Mouse (Mus musculus): ENCODE measurements around the gene Baz2b. TPM values are rescaled to one million over a fixed set of nuclear protein-coding genes. Genes with fewer than 3 reads are reported as not detected.
"Not testable (repeated sequence)": the region's sequence is repeated elsewhere in the genome, so short reads cannot be mapped to it uniquely, and the experiment has no call there.

Baz2b gene
- polyA plus RNA-seq, 1 experiment from 2014 or later: 22.1 TPM

GRCm38 (mm10) chr2:60152481-60152880 lies 57.2 kb downstream of the Baz2b start:
- ATAC-seq: no peak
- Histone ChIP-seq H3K4me1 (peaks cover 5% of the 10 kb centered on the region), H3K4me2 (no peak overlapping the region), H3K27me3 (replicated peaks) (no peaks in the 10 kb centered on the region), H3K36me3 (no peaks in the 10 kb centered on the region), H3K9me3 (replicated peaks) (no peaks in the 10 kb centered on the region), H3K4me3 (no peak overlapping the region), H3K9ac (no peak overlapping the region), H3K27ac (no peak overlapping the region)
- WGBS (ENCODE audit: insufficient replicate concordance): 73% methylated on average over 2 of the region's 2 CpGs

- H3K36me3 ChIP-seq: no peaks in the 10 kb centered on the region
- ATAC-seq: no peak
- H3K4me3 ChIP-seq: no peak overlapping the region
- no peaks in the 10 kb centered on the region for H3K27me3 ChIP-seq (replicated peaks)
- no peak overlapping the region for H3K9ac ChIP-seq
- WGBS (ENCODE audit: insufficient replicate concordance): 75% methylated on average over 5 of the region's 5 CpGs
- no peak overlapping the region for H3K4me2 ChIP-seq
- H3K9me3 ChIP-seq (replicated peaks): no peaks in the 10 kb centered on the region
- H3K27ac ChIP-seq: no peak overlapping the region
- H3K4me1 ChIP-seq: peaks cover 19% of the 10 kb centered on the region
Observed at GRCm38 (mm10) chr2:60148651-60149050, 61.0 kb downstream of the Baz2b start.

GRCm38 (mm10) chr2:60147428-60147827 lies 62.2 kb downstream of the Baz2b start:
- H3K36me3 ChIP-seq: no peaks in the 10 kb centered on the region
- H3K4me1 ChIP-seq: peaks cover 31% of the 10 kb centered on the region
- H3K9me3 ChIP-seq (replicated peaks): no peaks in the 10 kb centered on the region
- 58% methylated on average over 3 of the region's 3 CpGs for WGBS (ENCODE audit: insufficient replicate concordance)
- H3K27ac ChIP-seq: no peak overlapping the region
- H3K4me3 ChIP-seq: no peak overlapping the region
- no peak overlapping the region for H3K9ac ChIP-seq
- no peak overlapping the region for H3K4me2 ChIP-seq
- H3K27me3 ChIP-seq (replicated peaks): no peaks in the 10 kb centered on the region
- no peak for ATAC-seq

- peaks cover 46% of the 10 kb centered on the region for H3K4me1 ChIP-seq
- no peak for ATAC-seq
- WGBS (ENCODE audit: insufficient replicate concordance): 82% methylated on average over 6 of the region's 6 CpGs
- no peak overlapping the region for H3K27ac ChIP-seq
- H3K9ac ChIP-seq: no peak overlapping the region
- H3K36me3 ChIP-seq: no peaks in the 10 kb centered on the region
- H3K9me3 ChIP-seq (replicated peaks): no peaks in the 10 kb centered on the region
- no peaks in the 10 kb centered on the region for H3K27me3 ChIP-seq (replicated peaks)
- no peak overlapping the region for H3K4me2 ChIP-seq
- no peak overlapping the region for H3K4me3 ChIP-seq
Observed at GRCm38 (mm10) chr2:60145742-60146141, 63.9 kb downstream of the Baz2b start.

GRCm38 (mm10) chr2:60143383-60143782 lies 66.3 kb downstream of the Baz2b start:
- Histone ChIP-seq H3K36me3 (no peaks in the 10 kb centered on the region), H3K4me2 (peak overlapping the region; percentile 55), H3K9ac (no peak overlapping the region; the same call in 1 of the 2 replicates), H3K27me3 (replicated peaks) (no peaks in the 10 kb centered on the region), H3K4me1 (peaks cover 65% of the 10 kb centered on the region), H3K9me3 (replicated peaks) (no peaks in the 10 kb centered on the region), H3K27ac (peak overlapping the region; percentile 94), H3K4me3 (no peak overlapping the region)
- peak; percentile 63 for ATAC-seq
- WGBS (ENCODE audit: insufficient replicate concordance): 44% methylated on average over 5 of the region's 5 CpGs

- peaks cover 76% of the 10 kb centered on the region for H3K4me1 ChIP-seq
- H3K4me2 ChIP-seq: peak overlapping the region; percentile 55
- H3K9ac ChIP-seq: peak overlapping the region; percentile 60
- peak; percentile 89 for ATAC-seq
- H3K4me3 ChIP-seq: peak overlapping the region; percentile 10
- no peaks in the 10 kb centered on the region for H3K36me3 ChIP-seq
- WGBS (ENCODE audit: insufficient replicate concordance): 21% methylated on average over 2 of the region's 2 CpGs
- no peaks in the 10 kb centered on the region for H3K9me3 ChIP-seq (replicated peaks)
- peak overlapping the region; percentile 94 for H3K27ac ChIP-seq
- no peaks in the 10 kb centered on the region for H3K27me3 ChIP-seq (replicated peaks)
Observed at GRCm38 (mm10) chr2:60142281-60142680, 67.4 kb downstream of the Baz2b start.

GRCm38 (mm10) chr2:60138751-60139162 lies 70.9 kb downstream of the Baz2b start:
- Histone ChIP-seq H3K9ac (peak overlapping the region; percentile 27; the same call in 1 of the 2 replicates), H3K4me1 (peaks cover 71% of the 10 kb centered on the region), H3K27ac (peak overlapping the region; percentile 72), H3K36me3 (no peaks in the 10 kb centered on the region), H3K4me3 (no peak overlapping the region), H3K9me3 (replicated peaks) (no peaks in the 10 kb centered on the region), H3K27me3 (replicated peaks) (no peaks in the 10 kb centered on the region), H3K4me2 (peak overlapping the region; percentile 27)
- no peak for ATAC-seq
- 6% methylated on average over 7 of the region's 7 CpGs for WGBS (ENCODE audit: insufficient replicate concordance)

- Histone ChIP-seq H3K4me2 (no peak overlapping the region), H3K27me3 (replicated peaks) (no peaks in the 10 kb centered on the region), H3K4me3 (no peak overlapping the region), H3K4me1 (peaks cover 42% of the 10 kb centered on the region), H3K27ac (peak overlapping the region; percentile 11; the same call in 1 of the 2 replicates), H3K9ac (no peak overlapping the region), H3K36me3 (no peaks in the 10 kb centered on the region), H3K9me3 (replicated peaks) (no peaks in the 10 kb centered on the region)
- ATAC-seq: no peak
- WGBS (ENCODE audit: insufficient replicate concordance): 33% methylated on average over 2 of the region's 2 CpGs
Observed at GRCm38 (mm10) chr2:60135796-60136195, 73.8 kb downstream of the Baz2b start.

GRCm38 (mm10) chr2:60134958-60135357 lies 74.7 kb downstream of the Baz2b start:
- not testable (repeated sequence) for H3K9me3 ChIP-seq (replicated peaks); ATAC-seq; H3K27ac ChIP-seq; H3K27me3 ChIP-seq (replicated peaks); H3K4me2 ChIP-seq; H3K4me3 ChIP-seq; H3K9ac ChIP-seq; H3K36me3 ChIP-seq
- 68% methylated on average over 7 of the region's 7 CpGs for WGBS (ENCODE audit: insufficient replicate concordance)
- H3K4me1 ChIP-seq: peaks cover 35% of the 10 kb centered on the region

- ATAC-seq: no peak
- no peaks in the 10 kb centered on the region for H3K36me3 ChIP-seq
- H3K9ac ChIP-seq: no peak overlapping the region
- peaks cover 16% of the 10 kb centered on the region for H3K4me1 ChIP-seq
- H3K9me3 ChIP-seq (replicated peaks): no peaks in the 10 kb centered on the region
- no peaks in the 10 kb centered on the region for H3K27me3 ChIP-seq (replicated peaks)
- no peak overlapping the region for H3K27ac ChIP-seq
- 52% methylated on average over 2 of the region's 2 CpGs for WGBS (ENCODE audit: insufficient replicate concordance)
- no peak overlapping the region for H3K4me2 ChIP-seq
- no peak overlapping the region for H3K4me3 ChIP-seq
Observed at GRCm38 (mm10) chr2:60133072-60133471, 76.6 kb downstream of the Baz2b start.

- Histone ChIP-seq H3K4me3 (no peak overlapping the region), H3K4me1 (peaks cover 10% of the 10 kb centered on the region), H3K4me2 (no peak overlapping the region), H3K36me3 (no peaks in the 10 kb centered on the region), H3K27me3 (replicated peaks) (no peaks in the 10 kb centered on the region), H3K27ac (no peak overlapping the region), H3K9me3 (replicated peaks) (no peaks in the 10 kb centered on the region), H3K9ac (no peak overlapping the region)
- no peak for ATAC-seq
- 69% methylated on average over 10 of the region's 10 CpGs for WGBS (ENCODE audit: insufficient replicate concordance)
Observed at GRCm38 (mm10) chr2:60132269-60133042, 77.2 kb downstream of the Baz2b start.

- H3K9ac ChIP-seq: no peak overlapping the region
- 82% methylated on average over 7 of the region's 7 CpGs for WGBS (ENCODE audit: insufficient replicate concordance)
- ATAC-seq: no peak
- no peaks in the 10 kb centered on the region for H3K9me3 ChIP-seq (replicated peaks)
- no peaks in the 10 kb centered on the region for H3K27me3 ChIP-seq (replicated peaks)
- no peak overlapping the region for H3K27ac ChIP-seq
- no peak overlapping the region for H3K4me3 ChIP-seq
- H3K36me3 ChIP-seq: no peaks in the 10 kb centered on the region
- no peak overlapping the region for H3K4me2 ChIP-seq
- peaks cover 6% of the 10 kb centered on the region; the same call in 1 of the 2 replicates for H3K4me1 ChIP-seq
Observed at GRCm38 (mm10) chr2:60128631-60129030, 81.0 kb downstream of the Baz2b start.

All from liver, embryonic 12.5 days (tissue).